Mouse (Mus musculus) frontal cortex, postnatal 36 days (tissue): ENCODE measurements around the gene Fitm2.

Experiments used
- DNase-seq, 2 experiments: peaks; one replicate each; pipeline ENCODE4 v3.0.0; 2022; ENCODE audit warnings: low spot score in 2 of 2

Fitm2 gene

GRCm38 (mm10) chr2:163422895-163423660, 49.4 kb downstream of the Fitm2 start:
- no peak for DNase-seq

GRCm38 (mm10) chr2:163420366-163420886, 52.0 kb downstream of the Fitm2 start:
- no peak for DNase-seq

GRCm38 (mm10) chr2:163419346-163420045, 52.9 kb downstream of the Fitm2 start:
- peak; percentile 99 to 100 for DNase-seq

- no peak for DNase-seq
These were observed 53.5 kb downstream of the Fitm2 start for GRCm38 (mm10) chr2:163418841-163419345.

- DNase-seq: no peak
These were observed 54.6 kb downstream of the Fitm2 start for GRCm38 (mm10) chr2:163417830-163418229.

GRCm38 (mm10) chr2:163417026-163417425, 55.4 kb downstream of the Fitm2 start:
- no peak for DNase-seq
